ENCODE assay signal across 8 mouse cellular contexts in genomic region chr14:20576179-20576578, GRCm38 (mm10). TPM values are rescaled to one million over a fixed set of nuclear protein-coding genes. Genes with fewer than 3 reads are reported as not detected.
DNase-seq lines count a peak whose midpoint lies in the region; ATAC-seq lines count a peak whose summit lies in the region.
"Had no signal": no experiment of that assay in that cellular context is flagged by ENCODE, and none has a peak within 500 bp of the region (broad histone marks: within the 10 kb centered on the region; RNA-seq: fewer than 3 reads in every experiment).

No protein-coding gene starts in this region.

- H3K4me3 ChIP-seq in forebrain, embryonic 16.5 days (replicated peaks; ENCODE audit: low read length) = no peak overlapping the region
- H3K4me3 ChIP-seq: neural tube, embryonic 13.5 days had no signal

- H3K4me1 ChIP-seq in forebrain, embryonic 16.5 days (replicated peaks; ENCODE audit: control insufficient read depth, insufficient read depth, low read length) = no peaks in the 10 kb centered on the region
- H3K4me1 ChIP-seq: neural tube, embryonic 13.5 days had no signal

- peak; percentile 33; the same call in 1 of the 2 replicates for ATAC-seq in forebrain, embryonic 16.5 days

- intact Hi-C loops in heart, postnatal 14 days (cut with DNase I) = loop anchor here (1.0 to 5.0 kb wide), 3 partner anchors 41 to 85 kb away; partner anchors contain the start of gene Usp54

- no peak overlapping the region for H3K27ac ChIP-seq in forebrain, embryonic 16.5 days (ENCODE audit: low read length)
- H3K27ac ChIP-seq: neural tube, embryonic 13.5 days had no signal

- peak; percentile 57 for DNase-seq in Muller cell, postnatal 12 days (ENCODE audit: inconsistent ontology term)
- DNase-seq in brain, embryonic 18.5 days (ENCODE audit: low read depth, low spot score) = peak; percentile 43
- DNase-seq in heart, postnatal 14 days = peak; percentile 76 to 84
- DNase-seq in layer of hippocampus, postnatal 14 days (ENCODE audit: low spot score in 2 of 2) = peak; percentile 80 to 88
- DNase-seq in mesoderm, embryonic 11.5 days (ENCODE audit: low read depth, low spot score) = peak; percentile 65
- peak; percentile 53 for DNase-seq in skeletal muscle tissue, adult 2 months (ENCODE audit: low read depth, low spot score)

- no peak overlapping the region for H3K9ac ChIP-seq in forebrain, embryonic 16.5 days (replicated peaks; ENCODE audit: low read depth, low read length)
- H3K9ac ChIP-seq: neural tube, embryonic 13.5 days had no signal

- no peaks in the 10 kb centered on the region for H3K27me3 ChIP-seq in forebrain, embryonic 16.5 days (replicated peaks; ENCODE audit: control insufficient read depth, insufficient read depth, low read length)
- H3K27me3 ChIP-seq: neural tube, embryonic 13.5 days had no signal

- H3K4me2 ChIP-seq in forebrain, embryonic 16.5 days (ENCODE audit: low read length) = no peak overlapping the region
- H3K4me2 ChIP-seq: neural tube, embryonic 13.5 days had no signal

- no peaks in the 10 kb centered on the region for H3K36me3 ChIP-seq in forebrain, embryonic 16.5 days (ENCODE audit: control insufficient read depth, insufficient read depth)

- no peaks in the 10 kb centered on the region for H3K9me3 ChIP-seq in forebrain, embryonic 16.5 days (ENCODE audit: control insufficient read depth, low read length)
- H3K9me3 ChIP-seq: neural tube, embryonic 13.5 days had no signal

- WGBS in forebrain, embryonic 16.5 days = 53% methylated on average over 7 of the region's 7 CpGs

RNA-seq across cellular contexts. Expression of gene Ppp3cb, which starts 29.8 kb away (rescaled TPM):
- polyA plus RNA-seq in forebrain, embryonic 16.5 days (2015; fragmentation: Nextera tagmentation; extraction: Ambion mirVana) = 94.7 and 97.3 TPM in 2 replicates
- 10 to 100 TPM; 64.2 to 64.6 TPM for total RNA-seq in heart, postnatal 14 days (2021)
- total RNA-seq in layer of hippocampus, postnatal 14 days (2021) = 100 to 1,000 TPM; 373 to 392 TPM

Comparison
In these comparisons a context has a peak if more than half of its experiments do, and no peak if none do; other contexts are left out.
1. RNA of gene Ppp3cb, which starts 29.8 kb away (total RNA-seq): 373 to 392 TPM in layer of hippocampus, postnatal 14 days; 64.2 to 64.6 TPM in heart, postnatal 14 days; every median in the first group is over 4 times any median in the second.
2. Peak in every context shown above with its lines, with median percentiles within 50 percentile points of each other: DNase-seq.